Mouse (Mus musculus): Measurements from ENCODE around the gene Mapkap1. TPM values are rescaled to one million over a fixed set of nuclear protein-coding genes. Genes with fewer than 3 reads are reported as not detected.

Gene Mapkap1
- total and polyA plus RNA-seq, 3 experiments = 39.4 to 45.8 (median 40.7) TPM

DNA sequence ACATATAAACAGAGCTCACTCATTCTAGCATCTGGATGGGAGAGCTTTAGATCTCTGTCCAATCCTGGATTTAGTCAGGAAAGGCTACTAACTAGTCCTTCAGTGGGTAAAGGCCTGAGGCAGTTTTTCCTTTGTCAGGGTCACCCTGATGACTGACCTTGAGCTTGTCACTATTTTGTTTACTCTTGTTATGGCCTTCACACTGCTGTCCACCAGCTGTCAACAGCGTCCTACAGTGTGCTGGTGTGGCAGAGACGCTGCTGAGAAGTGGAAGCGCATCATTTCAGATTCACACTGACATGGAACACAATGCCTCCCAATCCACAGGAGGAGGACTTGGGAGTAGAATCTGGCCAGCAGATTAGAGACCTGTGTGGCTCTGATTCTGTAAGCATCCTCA lies 130.8 kb downstream of the Mapkap1 start:
- TF ChIP-seq RAD21 (IDR thresholded peaks at IDR 0.05; ENCODE audit: low read depth, low read length) (no peak), NELFE (IDR thresholded peaks at IDR 0.05; ENCODE audit: low read depth, low read length) (no peak), TCF12 (IDR thresholded peaks at IDR 0.05; ENCODE audit: low read depth, low read length) (no peak), TBP (conservative IDR thresholded peaks at IDR 0.05; ENCODE audit: low read depth, low read length) (no peak), USF2 (conservative IDR thresholded peaks at IDR 0.05; ENCODE audit: low read depth, low read length) (no peak), CTCF (conservative IDR thresholded peaks at IDR 0.05 in 1 of 2, IDR thresholded peaks at IDR 0.05 in 1 of 2; ENCODE audit: low read depth in 2 of 2, low read length in 2 of 2) (no peak), HCFC1 (IDR thresholded peaks at IDR 0.05; ENCODE audit: low read depth, low read length) (no peak), JUN (IDR thresholded peaks at IDR 0.05; ENCODE audit: insufficient read depth, low read depth, low read length) (no peak), POLR2AphosphoS2 (IDR thresholded peaks at IDR 0.05; ENCODE audit: low read depth, low read length) (no peak), ZMIZ1 (IDR thresholded peaks at IDR 0.05; ENCODE audit: low read depth, low read length) (no peak), MXI1 (IDR thresholded peaks at IDR 0.05; ENCODE audit: low read depth, low read length) (no peak), JUND (conservative IDR thresholded peaks at IDR 0.05; ENCODE audit: low read depth, low read length) (no peak), PAX5 (IDR thresholded peaks at IDR 0.05; ENCODE audit: low read length) (no peak), GABPA (IDR thresholded peaks at IDR 0.05; ENCODE audit: insufficient replicate concordance, low read depth, low read length) (no peak), ETS1 (conservative IDR thresholded peaks at IDR 0.05; ENCODE audit: low read depth, low read length) (no peak)
- H3K9me3 ChIP-seq (replicated peaks; ENCODE audit: low read length) = no peaks in the 10 kb centered on the region
- dilution Hi-C loops (cut with MboI; ENCODE audit: extremely low pct_ligation_motif_present, extremely low pct_unique_long_range_greater_than_20kb, low sequenced_read_pairs) = no loop called here
- no peak overlapping the region for H3K4me3 ChIP-seq (replicated peaks in 1 of 3; ENCODE audit: low read depth in 2 of 3, low read length in 2 of 3, poor library complexity in 1 of 3)
- in situ Hi-C loops (cut with MboI; ENCODE audit: low pct_ligation_motif_present, low pct_unique_long_range_greater_than_20kb, low sequenced_read_pairs) = no loop called here
- peaks cover 5 to 36% of the 10 kb centered on the region in 2 experiments for H3K36me3 ChIP-seq (replicated peaks in 1 of 2; ENCODE audit: control insufficient read depth in 1 of 2, insufficient read depth in 1 of 2, low read length in 1 of 2)
- no peak overlapping the region for H3K4me2 ChIP-seq (ENCODE audit: insufficient read depth, low read depth, poor library complexity, severe bottlenecking)
- H3K27me3 ChIP-seq (replicated peaks) = no peaks in the 10 kb centered on the region
- H3K79me2 ChIP-seq (replicated peaks; ENCODE audit: control insufficient read depth, extremely low read depth, insufficient read depth, poor library complexity, severe bottlenecking) = no peaks in the 10 kb centered on the region
- 0 out of 2 replicates have a peak overlapping the region, but pooled peaks have one; percentile 22 for H3K27ac ChIP-seq (ENCODE audit: insufficient read depth, low read depth)
- peaks cover 5 to 43% of the 10 kb centered on the region in 2 experiments; a peak in 3 of 4 replicates for H3K4me1 ChIP-seq (ENCODE audit: control insufficient read depth in 1 of 2, insufficient read depth in 2 of 2)
- H3K9ac ChIP-seq (ENCODE audit: insufficient read depth, low read depth) = no peak overlapping the region
- DNase-seq (ENCODE audit: extremely low read depth) = no peak

DNA sequence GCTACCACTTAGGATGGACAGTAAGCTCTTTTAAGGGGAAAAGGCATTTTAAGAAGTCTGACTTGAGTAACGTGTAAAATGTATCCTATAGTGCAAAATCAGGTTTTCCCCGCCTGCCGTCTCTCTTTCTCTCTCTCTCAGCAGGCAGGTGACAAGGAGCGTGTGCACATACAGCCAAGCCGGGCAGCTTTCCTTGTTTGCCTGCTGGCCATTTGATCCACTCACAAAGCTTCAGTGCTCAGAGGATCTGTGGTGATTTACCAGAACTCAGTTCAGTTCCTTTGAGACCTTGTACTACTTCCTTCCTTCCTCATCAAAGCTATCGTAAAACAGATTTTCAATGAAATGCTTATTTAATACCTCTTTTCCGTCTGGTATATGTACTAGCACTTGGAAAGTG lies 137.0 kb downstream of the Mapkap1 start:
- no peaks in the 10 kb centered on the region for H3K9me3 ChIP-seq (replicated peaks; ENCODE audit: low read length)
- H3K79me2 ChIP-seq (replicated peaks; ENCODE audit: control insufficient read depth, extremely low read depth, insufficient read depth, poor library complexity, severe bottlenecking) = no peaks in the 10 kb centered on the region
- in situ Hi-C loops (cut with MboI; ENCODE audit: low pct_ligation_motif_present, low pct_unique_long_range_greater_than_20kb, low sequenced_read_pairs) = no loop called here
- no peak overlapping the region for H3K4me2 ChIP-seq (ENCODE audit: insufficient read depth, low read depth, poor library complexity, severe bottlenecking)
- H3K27me3 ChIP-seq (replicated peaks) = no peaks in the 10 kb centered on the region
- dilution Hi-C loops (cut with MboI; ENCODE audit: extremely low pct_ligation_motif_present, extremely low pct_unique_long_range_greater_than_20kb, low sequenced_read_pairs) = no loop called here
- no peak overlapping the region for H3K9ac ChIP-seq (ENCODE audit: insufficient read depth, low read depth)
- no peak overlapping the region for H3K4me3 ChIP-seq (replicated peaks in 1 of 3; ENCODE audit: low read depth in 2 of 3, low read length in 2 of 3, poor library complexity in 1 of 3)
- DNase-seq (ENCODE audit: extremely low read depth) = no peak
- H3K4me1 ChIP-seq (ENCODE audit: control insufficient read depth in 1 of 2, insufficient read depth in 2 of 2) = peaks cover 15 to 48% of the 10 kb centered on the region in 2 experiments
- H3K36me3 ChIP-seq (replicated peaks in 1 of 2; ENCODE audit: control insufficient read depth in 1 of 2, insufficient read depth in 1 of 2, low read length in 1 of 2) = peaks cover 4 to 22% of the 10 kb centered on the region in 2 experiments
- TF ChIP-seq SMC3 (IDR thresholded peaks at IDR 0.05; ENCODE audit: low read depth, low read length) (no peak), USF1 (IDR thresholded peaks at IDR 0.05; ENCODE audit: low read depth, low read length) (no peak), GABPA (IDR thresholded peaks at IDR 0.05; ENCODE audit: insufficient replicate concordance, low read depth, low read length) (no peak), HCFC1 (IDR thresholded peaks at IDR 0.05; ENCODE audit: low read depth, low read length) (no peak)
- no peak overlapping the region for H3K27ac ChIP-seq (ENCODE audit: insufficient read depth, low read depth)

All from CH12.LX (cell line).